Mouse (Mus musculus) MEL (cell line): ENCODE measurements around the gene Dgkh. TPM values are rescaled to one million over a fixed set of nuclear protein-coding genes. Genes with fewer than 3 reads are reported as not detected.

Source experiments
- DNase-seq: peaks from one replicate; pipeline ENCODE4 v3.0.0; 2011; ENCODE audit warnings: low read depth, low spot score
- H3K27ac ChIP-seq: 2 replicates; pipeline ENCODE4 v1.5.1; 2012; ENCODE audit warnings: low read depth, mild to moderate bottlenecking, control low read depth, low read length, moderate library complexity; ENCODE audit not compliant: control insufficient read depth
- H3K27me3 ChIP-seq, 2 experiments: fragments of 150-350 bp in 1 of 2; sonication (generic) in 1 of 2; 2 replicates each; pipeline ENCODE4 v1.6.1; 2012; ENCODE audit warnings: low read length in 2 of 2, mild to moderate bottlenecking in 2 of 2, improper control_type of control experiment in 1 of 2, moderate library complexity in 1 of 2; ENCODE audit not compliant: insufficient read depth in 2 of 2, control insufficient read depth in 1 of 2
- H3K36me3 ChIP-seq, 2 experiments: 2 replicates each; pipeline ENCODE4 v1.6.1; 2012 to 2014; ENCODE audit warnings: low read length in 2 of 2, improper control_type of control experiment in 1 of 2, inconsistent platforms in 1 of 2, mild to moderate bottlenecking in 1 of 2; ENCODE audit not compliant: insufficient read depth in 2 of 2, control insufficient read depth in 1 of 2
- H3K4me1 ChIP-seq, 2 experiments: fragments of 150-350 bp in 1 of 2; sonication (generic) in 1 of 2; 2 replicates each; pipeline ENCODE4 v1.6.1; 2012; ENCODE audit warnings: low read length in 2 of 2, improper control_type of control experiment in 1 of 2, mild to moderate bottlenecking in 1 of 2; ENCODE audit not compliant: insufficient read depth in 2 of 2, control insufficient read depth in 1 of 2
- H3K4me3 ChIP-seq, 2 experiments: fragments of 150-350 bp in 1 of 2; sonication (generic) in 1 of 2; 2 replicates each; pipeline ENCODE4 v1.5.1; 2012; ENCODE audit warnings: low read depth in 2 of 2, low read length in 2 of 2, mild to moderate bottlenecking in 2 of 2, moderate library complexity in 2 of 2, control low read depth in 1 of 2, improper control_type of control experiment in 1 of 2; ENCODE audit not compliant: control insufficient read depth in 1 of 2, insufficient read depth in 1 of 2
- H3K79me2 ChIP-seq: 2 replicates; pipeline ENCODE4 v1.6.1; 2012; ENCODE audit warnings: mild to moderate bottlenecking, low read length, moderate library complexity; ENCODE audit not compliant: control insufficient read depth, poor library complexity, insufficient read depth
- H3K9ac ChIP-seq: 2 replicates; pipeline ENCODE4 v1.6.1; 2012; ENCODE audit warnings: low read depth, mild to moderate bottlenecking, control low read depth, low read length, moderate library complexity; ENCODE audit not compliant: control insufficient read depth, poor library complexity, severe bottlenecking
- H3K9me3 ChIP-seq: fragments of 150-350 bp; sonication (generic); replicated peaks from 2 replicates; pipeline ENCODE4 v1.6.1; 2012; ENCODE audit warnings: mild to moderate bottlenecking, low read length, improper control_type of control experiment, moderate library complexity; ENCODE audit not compliant: insufficient read depth
- CHD2 ChIP-seq: IDR thresholded peaks from 2 replicates; pipeline ENCODE4 v1.6.1; 2011; ENCODE audit warnings: low read length, improper control_type of control experiment
- E2F4 ChIP-seq: IDR thresholded peaks from 2 replicates; pipeline ENCODE4 v1.6.1; 2011; ENCODE audit warnings: low read depth, low read length, improper control_type of control experiment, borderline replicate concordance
- MAFK ChIP-seq: IDR thresholded peaks from 2 replicates; pipeline ENCODE4 v1.6.1; 2011; ENCODE audit warnings: low read depth, mild to moderate bottlenecking, low read length, improper control_type of control experiment, borderline replicate concordance
- MAZ ChIP-seq: IDR thresholded peaks from 2 replicates; pipeline ENCODE4 v1.6.1; 2012; ENCODE audit warnings: low read depth, mild to moderate bottlenecking, inconsistent platforms, low read length, improper control_type of control experiment
- NELFE ChIP-seq: IDR thresholded peaks from 2 replicates; pipeline ENCODE4 v1.6.1; 2011; ENCODE audit warnings: low read depth, low read length, improper control_type of control experiment
- NRF1 ChIP-seq: IDR thresholded peaks from 2 replicates; pipeline ENCODE4 v1.6.1; 2014; ENCODE audit warnings: low read depth, mild to moderate bottlenecking, inconsistent platforms, low read length, improper control_type of control experiment, moderate library complexity; ENCODE audit not compliant: poor library complexity, insufficient read depth, severe bottlenecking
- POLR2AphosphoS2 ChIP-seq: IDR thresholded peaks from 2 replicates; pipeline ENCODE4 v1.6.1; 2011; ENCODE audit warnings: low read length, improper control_type of control experiment
- SIN3A ChIP-seq: IDR thresholded peaks from 2 replicates; pipeline ENCODE4 v1.6.1; 2012; ENCODE audit warnings: low read length, improper control_type of control experiment, inconsistent platforms
- SMC3 ChIP-seq: IDR thresholded peaks from 2 replicates; pipeline ENCODE4 v1.6.1; 2011; ENCODE audit warnings: low read depth, low read length, improper control_type of control experiment
- polyA plus RNA-seq, 2 experiments: library from polyadenylated mRNA; stranded (reverse) in 1 of 2; unstranded in 1 of 2; fragments of >175 nt in 1 of 2; fragments of >200 nt in 1 of 2; gene quantifications; 2 replicates each; pipeline versions ENCODE4 v1.2.1 to v1.2.4; 2012; ENCODE audit warnings: low replicate concordance in 2 of 2, low read depth in 1 of 2; ENCODE audit not compliant: insufficient read length in 2 of 2, insufficient read depth in 1 of 2, missing spikeins in 1 of 2
- total RNA-seq: library from RNA; depleted of rRNA; stranded (reverse); fragments of 300-350 nt; gene quantifications from 2 replicates; pipeline ENCODE4 v1.2.3, GENCODE M21; 2012

Dgkh gene
- total and polyA plus RNA-seq, 3 experiments = under 0.01 TPM; not detected in 2

- no peak for DNase-seq
- Histone ChIP-seq H3K27me3 (no peaks in the 10 kb centered on the region), H3K27ac (no peak overlapping the region), H3K4me1 (peaks cover 0 to 4% of the 10 kb centered on the region in 2 experiments; a peak in 1 of 4 replicates), H3K9me3 (no peaks in the 10 kb centered on the region), H3K36me3 (peaks cover 0 to 7% of the 10 kb centered on the region in 2 experiments; a peak in 2 of 4 replicates), H3K4me3 (no peak overlapping the region), H3K79me2 (peaks cover 27% of the 10 kb centered on the region), H3K9ac (no peak overlapping the region)
- no peak for TF ChIP-seq SIN3A
- TF ChIP-seq CHD2 = no peak
- no peak for TF ChIP-seq E2F4
These were observed 200.2 kb downstream of the Dgkh start for GRCm38 (mm10) chr14:78532345-78532744.

GRCm38 (mm10) chr14:78530256-78530655, 202.3 kb downstream of the Dgkh start:
- H3K4me3 ChIP-seq = no peak overlapping the region
- DNase-seq = no peak
- no peak overlapping the region for H3K27ac ChIP-seq
- H3K9me3 ChIP-seq = no peaks in the 10 kb centered on the region
- H3K4me1 ChIP-seq = no peaks in the 10 kb centered on the region
- no peak overlapping the region for H3K9ac ChIP-seq
- peaks cover 19% of the 10 kb centered on the region for H3K79me2 ChIP-seq
- TF ChIP-seq SMC3 (no peak), NRF1 (no peak), MAFK (no peak), SIN3A (no peak), MAZ (no peak), E2F4 (no peak), NELFE (no peak), POLR2AphosphoS2 (no peak)
- peaks cover 0 to under 1% of the 10 kb centered on the region in 2 experiments; a peak in 2 of 4 replicates for H3K36me3 ChIP-seq
- no peaks in the 10 kb centered on the region for H3K27me3 ChIP-seq

DNA sequence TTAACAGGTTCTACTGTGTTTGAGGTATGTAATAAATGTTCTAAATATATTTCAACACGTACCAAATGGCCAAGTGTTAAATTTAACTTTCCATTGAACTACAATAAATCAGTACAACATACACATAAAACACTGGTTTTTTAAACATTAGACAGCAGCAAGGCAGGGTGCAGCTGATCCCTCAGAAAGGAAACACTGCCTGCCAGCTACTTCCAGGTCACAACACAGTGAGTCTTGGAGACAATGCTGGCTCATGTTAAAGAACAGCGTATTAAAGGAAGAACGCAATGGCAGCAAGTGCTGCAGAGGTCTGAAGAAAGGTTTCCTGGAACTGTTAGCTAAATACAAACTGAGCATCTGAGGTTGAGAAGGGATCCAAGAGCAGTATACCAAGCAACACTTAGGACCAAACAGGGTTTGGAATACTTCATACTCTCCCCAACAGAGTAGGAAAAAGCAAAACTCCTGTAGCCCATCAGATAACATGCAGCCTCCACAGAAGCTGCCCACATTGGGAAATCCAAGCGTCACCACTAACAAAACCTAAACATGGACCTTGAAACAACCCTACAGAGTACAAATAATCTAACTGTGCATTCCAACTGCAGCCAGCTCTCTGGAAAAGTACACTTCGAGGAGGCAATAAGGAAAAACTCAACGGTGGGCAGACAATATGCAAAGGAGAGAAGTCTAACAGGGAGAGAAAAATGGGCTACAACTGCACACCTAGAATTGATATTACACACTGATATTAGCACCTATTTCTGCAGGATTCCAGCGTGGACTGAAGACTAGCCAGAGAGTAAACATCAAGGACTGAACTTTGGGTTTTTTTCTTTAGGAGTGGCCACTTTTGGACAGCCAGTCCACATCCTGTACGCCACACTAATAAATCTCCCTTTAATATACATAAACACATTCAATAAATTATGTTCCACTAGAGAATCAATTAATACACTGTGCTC, 203.8 kb downstream of the Dgkh start:
- H3K27ac ChIP-seq = no peak overlapping the region
- no peak for DNase-seq
- H3K27me3 ChIP-seq = no peaks in the 10 kb centered on the region
- H3K4me3 ChIP-seq = no peak overlapping the region
- TF ChIP-seq MAZ (no peak), SMC3 (no peak)
- peaks cover 10% of the 10 kb centered on the region for H3K79me2 ChIP-seq
- H3K9me3 ChIP-seq = no peaks in the 10 kb centered on the region
- no peaks in the 10 kb centered on the region; a peak in 1 of 4 replicates for H3K36me3 ChIP-seq
- H3K4me1 ChIP-seq = no peaks in the 10 kb centered on the region
- H3K9ac ChIP-seq = no peak overlapping the region
